Mouse (Mus musculus): ENCODE measurements around the gene Stam. TPM values are rescaled to one million over a fixed set of nuclear protein-coding genes. Genes with fewer than 3 reads are reported as not detected.
"Not testable (repeated sequence)": the region's sequence is repeated elsewhere in the genome, so short reads cannot be mapped to it uniquely, and the experiment has no call there.

Gene Stam
- polyA plus RNA-seq, 1 experiment from 2014 or later = 96.0 TPM

DNA sequence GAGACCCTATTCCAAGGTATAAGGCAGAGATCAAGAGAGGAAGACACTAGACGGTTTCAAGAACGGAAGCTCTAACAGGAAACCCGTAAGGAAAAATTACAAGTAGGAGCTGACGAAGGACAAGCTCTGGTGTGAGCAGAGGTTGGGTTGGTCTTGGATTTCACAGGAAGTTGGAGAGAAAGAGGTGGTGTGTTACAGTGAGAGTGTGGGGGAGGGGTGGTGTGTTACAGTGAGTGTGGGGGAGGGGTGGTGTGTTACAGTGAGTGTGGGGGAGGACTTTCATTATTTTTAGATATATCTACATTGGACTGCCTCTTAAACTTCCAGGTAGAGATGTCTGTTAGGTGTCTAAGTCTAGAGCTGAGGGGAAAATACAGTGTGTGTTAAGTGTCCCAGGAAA lies 116.8 kb downstream of the Stam start:
- DNase-seq (ENCODE audit: low spot score) = no peak
- Histone ChIP-seq H3K27ac (ENCODE audit: low read depth, low read length) (no peak overlapping the region), H3K4me1 (replicated peaks; ENCODE audit: control insufficient read depth, insufficient read depth, low read length) (no peaks in the 10 kb centered on the region), H3K27me3 (ENCODE audit: control insufficient read depth, insufficient read depth, low read length) (no peaks in the 10 kb centered on the region), H3K9ac (ENCODE audit: low read length) (no peak overlapping the region), H3K4me3 (ENCODE audit: low read depth, low read length) (no peak overlapping the region), H3K9me3 (ENCODE audit: control insufficient read depth, low read length) (no peaks in the 10 kb centered on the region), H3K4me2 (ENCODE audit: low read depth, low read length, severe bottlenecking) (no peak overlapping the region), H3K36me3 (ENCODE audit: control insufficient read depth, insufficient read depth, low read length) (no peaks in the 10 kb centered on the region)
- WGBS = 84% methylated on average over 4 of the region's 4 CpGs
- ATAC-seq (replicated peaks; ENCODE audit: low FRiP score) = no peak

- ATAC-seq (replicated peaks; ENCODE audit: low FRiP score) (no peak), DNase-seq (ENCODE audit: low spot score) (no peak)
- Histone ChIP-seq H3K36me3 (ENCODE audit: control insufficient read depth, insufficient read depth, low read length) (no peaks in the 10 kb centered on the region), H3K4me2 (ENCODE audit: low read depth, low read length, severe bottlenecking) (no peak overlapping the region), H3K27ac (ENCODE audit: low read depth, low read length) (no peak overlapping the region), H3K9me3 (ENCODE audit: control insufficient read depth, low read length) (no peaks in the 10 kb centered on the region), H3K4me3 (ENCODE audit: low read depth, low read length) (no peak overlapping the region), H3K27me3 (ENCODE audit: control insufficient read depth, insufficient read depth, low read length) (no peaks in the 10 kb centered on the region), H3K4me1 (replicated peaks; ENCODE audit: control insufficient read depth, insufficient read depth, low read length) (no peaks in the 10 kb centered on the region), H3K9ac (ENCODE audit: low read length) (no peak overlapping the region)
- WGBS = 81% methylated on average over 4 of the region's 4 CpGs
Measured at GRCm38 (mm10) chr2:14191601-14192000, 117.7 kb downstream of the Stam start.

GRCm38 (mm10) chr2:14192046-14192445 lies 118.1 kb downstream of the Stam start:
- Histone ChIP-seq H3K27me3 (ENCODE audit: control insufficient read depth, insufficient read depth, low read length) (no peaks in the 10 kb centered on the region), H3K4me1 (replicated peaks; ENCODE audit: control insufficient read depth, insufficient read depth, low read length) (no peaks in the 10 kb centered on the region), H3K9me3 (ENCODE audit: control insufficient read depth, low read length) (no peaks in the 10 kb centered on the region), H3K4me2 (ENCODE audit: low read depth, low read length, severe bottlenecking) (no peak overlapping the region), H3K9ac (ENCODE audit: low read length) (no peak overlapping the region), H3K4me3 (ENCODE audit: low read depth, low read length) (no peak overlapping the region), H3K27ac (ENCODE audit: low read depth, low read length) (no peak overlapping the region), H3K36me3 (ENCODE audit: control insufficient read depth, insufficient read depth, low read length) (no peaks in the 10 kb centered on the region)
- no peak for ATAC-seq (replicated peaks; ENCODE audit: low FRiP score)
- DNase-seq (ENCODE audit: low spot score) = no peak
- 85% methylated on average over 6 of the region's 6 CpGs for WGBS

- H3K9me3 ChIP-seq (ENCODE audit: control insufficient read depth, low read length); H3K4me2 ChIP-seq (ENCODE audit: low read depth, low read length, severe bottlenecking); H3K9ac ChIP-seq (ENCODE audit: low read length); ATAC-seq (replicated peaks; ENCODE audit: low FRiP score); H3K27ac ChIP-seq (ENCODE audit: low read depth, low read length); H3K4me3 ChIP-seq (ENCODE audit: low read depth, low read length); H3K4me1 ChIP-seq (replicated peaks; ENCODE audit: control insufficient read depth, insufficient read depth, low read length); DNase-seq (ENCODE audit: low spot score); H3K27me3 ChIP-seq (ENCODE audit: control insufficient read depth, insufficient read depth, low read length); H3K36me3 ChIP-seq (ENCODE audit: control insufficient read depth, insufficient read depth, low read length): not testable (repeated sequence)
- WGBS = no CpG with 5 or more reads among the region's 2 CpGs
Measured at GRCm38 (mm10) chr2:14198325-14198903, 124.5 kb downstream of the Stam start.

Other genes with a start within 250 kb of the Stam start
- gene Hacd1, start 18.0 kb upstream of the Stam start, polyA plus RNA-seq (2014; fragmentation: Nextera tagmentation; extraction: Ambion mirVana) = 34.3 and 39.8 TPM in 2 replicates
- gene Tmem236, start 100.4 kb downstream of the Stam start, polyA plus RNA-seq (2014; fragmentation: Nextera tagmentation; extraction: Ambion mirVana) = not detected in 2 replicates
- 3.8 and 4.0 TPM in 2 replicates for gene Mrc1, start 155.3 kb downstream of the Stam start, polyA plus RNA-seq (2014; fragmentation: Nextera tagmentation; extraction: Ambion mirVana)